Mouse (Mus musculus) telencephalon, adult 2 months (tissue): ENCODE measurements around the gene Ttyh2.
"Not testable (repeated sequence)": the region's sequence is repeated elsewhere in the genome, so short reads cannot be mapped to it uniquely, and the experiment has no call there.

ENCODE experiments used
- DNase-seq: peaks from one replicate; pipeline ENCODE4 v3.0.0-alpha.2; 2011; ENCODE audit warnings: low read depth, low spot score

Gene Ttyh2

DNA sequence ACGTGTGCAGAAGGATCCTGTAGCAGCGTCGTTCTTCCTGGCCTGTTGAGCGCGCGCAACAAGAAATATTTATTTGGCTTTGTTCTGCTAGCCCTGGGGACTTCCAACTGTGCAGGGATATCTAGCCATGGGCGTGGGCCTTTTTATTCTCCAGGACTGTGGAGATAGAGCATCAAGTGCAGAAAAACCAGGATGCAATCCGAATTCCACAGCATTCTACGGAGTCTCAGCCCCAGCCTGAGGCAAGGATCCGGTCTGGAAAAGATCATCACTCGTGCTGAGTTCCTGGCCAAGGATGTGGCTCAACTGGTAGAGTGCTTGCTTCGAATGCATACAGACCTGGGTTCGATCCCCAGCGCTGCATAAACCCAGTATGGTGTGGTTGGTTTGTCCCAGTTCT lies 13.1 kb upstream of the Ttyh2 start:
- no peak for DNase-seq

GRCm38 (mm10) chr11:114662746-114663362 lies 12.4 kb upstream of the Ttyh2 start:
- DNase-seq: no peak

GRCm38 (mm10) chr11:114664164-114664563 lies 11.1 kb upstream of the Ttyh2 start:
- DNase-seq: no peak

- DNase-seq: no peak
Measured at GRCm38 (mm10) chr11:114665463-114665862, 9.8 kb upstream of the Ttyh2 start.

- DNase-seq: no peak
Measured at GRCm38 (mm10) chr11:114666786-114667185, 8.4 kb upstream of the Ttyh2 start.

GRCm38 (mm10) chr11:114667236-114667931 lies 7.8 kb upstream of the Ttyh2 start:
- no peak for DNase-seq

- not testable (repeated sequence) for DNase-seq
Measured at GRCm38 (mm10) chr11:114667932-114668285, 7.3 kb upstream of the Ttyh2 start.

GRCm38 (mm10) chr11:114668301-114668710 lies 6.9 kb upstream of the Ttyh2 start, which contains the start of gene Rpl38:
TSS of gene Rpl38 (plus strand) at chr11:114668524.
- peak; percentile 97 for DNase-seq

DNA sequence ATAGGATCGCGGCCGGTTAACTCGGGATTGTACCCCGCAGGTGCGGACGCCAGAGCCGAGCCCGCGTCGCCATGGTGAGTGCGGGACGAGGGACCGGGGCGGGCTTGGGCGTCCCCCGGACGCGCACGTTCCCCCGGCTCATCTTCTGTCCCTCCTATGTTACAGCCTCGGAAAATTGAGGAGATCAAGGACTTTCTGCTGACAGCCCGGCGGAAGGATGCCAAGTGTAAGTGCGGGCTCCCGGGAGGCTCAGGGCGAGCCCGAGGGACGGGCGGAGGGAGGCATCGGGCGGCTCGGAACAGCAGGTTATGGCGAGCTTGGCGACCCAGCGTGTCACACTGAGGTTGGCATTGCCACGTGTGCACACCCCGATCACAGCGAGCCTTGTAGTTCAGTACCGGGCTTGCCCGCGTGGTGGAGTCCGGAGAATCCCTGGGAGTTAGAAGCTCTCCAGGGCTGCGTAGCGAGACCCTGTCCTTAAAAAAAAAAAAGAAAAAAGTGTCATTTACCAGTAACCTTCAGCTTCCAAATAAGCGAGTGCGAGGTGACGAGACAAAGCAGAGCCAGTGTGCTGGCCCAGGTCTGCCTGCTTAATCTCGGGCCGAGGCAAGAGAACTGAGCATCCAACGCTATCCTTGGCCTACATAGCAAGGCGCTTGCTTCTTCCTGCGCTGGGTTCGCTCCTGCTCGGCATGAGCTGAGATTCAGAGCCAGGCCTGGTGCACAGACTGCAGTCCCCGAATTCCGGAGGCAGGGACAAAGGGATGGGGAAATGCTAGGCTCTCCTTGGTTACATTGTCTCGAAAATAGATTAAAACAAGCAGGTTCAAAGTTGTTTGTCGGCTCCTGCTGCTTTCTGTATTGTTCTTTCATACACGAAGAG lies 6.2 kb upstream of the Ttyh2 start:
- peak; percentile 77 for DNase-seq

DNA sequence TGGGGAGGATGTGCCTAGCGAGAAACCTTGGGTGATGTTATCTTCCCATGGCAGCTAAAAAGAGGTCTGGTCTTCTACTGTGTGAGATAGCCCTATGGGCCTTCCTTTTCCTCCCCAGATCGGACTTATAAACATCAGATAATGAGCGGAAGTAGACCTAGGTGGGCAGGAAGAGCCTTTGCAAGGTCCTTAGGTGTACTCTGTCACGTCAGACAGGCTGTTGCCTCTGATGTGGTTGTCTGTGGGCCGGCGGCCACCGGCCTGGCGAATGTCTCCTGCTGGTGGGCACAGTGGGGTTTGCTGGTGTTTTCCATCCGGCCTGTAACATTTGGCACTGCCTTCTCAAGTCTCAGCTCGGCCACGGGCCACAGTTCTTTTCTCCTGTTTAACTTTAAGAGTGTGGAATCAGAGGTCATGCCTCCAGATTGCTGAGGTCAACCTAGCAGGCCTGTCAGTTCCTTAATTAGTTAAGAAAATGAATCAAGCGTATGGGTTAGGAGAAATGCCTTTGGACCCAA lies 5.5 kb upstream of the Ttyh2 start:
- no peak for DNase-seq

GRCm38 (mm10) chr11:114671147-114671546 lies 4.1 kb upstream of the Ttyh2 start:
- no peak for DNase-seq

DNA sequence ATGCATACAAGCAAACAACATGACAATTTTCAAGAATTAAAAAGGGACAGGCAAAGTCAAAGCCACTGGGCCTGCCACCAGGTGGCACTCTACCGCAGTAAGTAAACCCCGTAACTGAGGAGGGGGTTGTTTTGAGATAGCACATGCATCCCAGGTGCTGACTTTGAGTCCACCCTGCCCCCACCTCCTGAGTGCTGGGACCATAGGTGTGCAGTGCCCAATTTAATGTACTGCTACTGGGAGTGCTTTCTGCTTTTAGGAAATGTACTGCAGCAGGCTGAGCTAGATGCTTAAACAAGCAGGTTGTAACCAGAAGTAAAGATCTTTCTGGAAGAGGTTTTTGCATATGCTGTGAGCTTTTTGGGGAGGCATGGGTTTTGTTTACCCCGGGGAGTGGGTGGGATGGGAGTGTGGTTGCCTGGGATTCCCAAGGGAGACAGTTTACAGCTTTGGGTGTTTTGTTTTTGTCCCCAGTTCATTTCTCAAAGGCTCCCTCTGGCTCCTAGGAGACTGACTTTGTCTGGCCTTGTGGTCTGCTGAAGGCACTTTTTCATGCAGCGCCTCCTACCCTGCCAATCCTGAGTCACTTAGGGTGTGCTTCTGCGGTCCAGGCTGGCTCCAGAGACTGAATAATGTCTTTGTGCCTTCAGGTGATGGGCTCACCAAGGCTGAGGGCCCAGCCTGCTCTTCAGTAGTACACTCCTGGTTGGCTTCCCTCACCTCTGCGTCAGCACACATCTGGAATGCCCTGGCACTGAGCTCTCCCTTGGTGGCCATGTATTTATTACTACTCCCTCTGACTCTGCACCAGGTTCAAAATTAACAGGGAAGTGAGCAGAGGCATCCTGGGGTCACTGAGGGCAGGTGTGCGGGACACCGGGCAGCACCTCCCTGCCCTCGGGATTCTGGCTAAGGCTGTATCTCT lies 2.2 kb upstream of the Ttyh2 start:
- DNase-seq: no peak

- DNase-seq: no peak
Measured at GRCm38 (mm10) chr11:114673719-114674050, 1.5 kb upstream of the Ttyh2 start.

- no peak for DNase-seq
Measured at GRCm38 (mm10) chr11:114674180-114674579, 1.1 kb upstream of the Ttyh2 start.

GRCm38 (mm10) chr11:114674796-114675195 lies 435 bp upstream of the Ttyh2 start:
- not testable (repeated sequence) for DNase-seq

GRCm38 (mm10) chr11:114675826-114676401 lies 683 bp downstream of the Ttyh2 start:
- DNase-seq: no peak

- no peak for DNase-seq
Measured at GRCm38 (mm10) chr11:114676431-114676830, 1.2 kb downstream of the Ttyh2 start.

DNA sequence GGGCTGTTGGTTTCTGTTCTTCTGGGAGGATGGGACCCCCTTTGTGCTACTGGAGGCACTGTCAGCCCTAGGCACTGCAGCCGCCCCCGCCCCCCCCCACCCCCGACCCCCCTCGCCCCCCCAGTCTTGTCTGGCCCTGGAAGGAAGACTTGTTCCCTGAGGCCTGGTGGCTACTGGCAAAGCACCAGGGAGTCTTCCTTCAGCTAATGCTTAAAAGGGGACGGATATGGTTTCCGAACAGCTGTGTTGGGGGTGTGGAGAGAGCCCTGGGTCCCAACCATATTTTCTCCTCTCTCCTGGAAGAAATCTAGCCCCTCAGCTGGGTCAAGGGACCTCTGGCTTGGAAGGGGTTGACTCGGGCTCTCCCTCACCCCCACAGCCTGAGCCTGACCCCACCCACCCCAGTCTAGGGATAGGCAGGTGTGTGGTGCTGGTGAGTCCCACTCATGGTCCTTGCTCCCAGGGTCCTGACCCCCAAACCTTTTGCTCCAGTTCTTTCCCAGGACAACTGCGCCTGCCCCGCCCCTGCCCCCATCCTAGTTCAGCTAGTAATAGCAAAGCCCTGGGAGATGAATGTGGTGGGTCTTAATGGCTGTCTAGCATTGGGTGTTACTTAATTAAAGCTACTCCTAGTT lies 1.8 kb downstream of the Ttyh2 start:
- no peak for DNase-seq

DNA sequence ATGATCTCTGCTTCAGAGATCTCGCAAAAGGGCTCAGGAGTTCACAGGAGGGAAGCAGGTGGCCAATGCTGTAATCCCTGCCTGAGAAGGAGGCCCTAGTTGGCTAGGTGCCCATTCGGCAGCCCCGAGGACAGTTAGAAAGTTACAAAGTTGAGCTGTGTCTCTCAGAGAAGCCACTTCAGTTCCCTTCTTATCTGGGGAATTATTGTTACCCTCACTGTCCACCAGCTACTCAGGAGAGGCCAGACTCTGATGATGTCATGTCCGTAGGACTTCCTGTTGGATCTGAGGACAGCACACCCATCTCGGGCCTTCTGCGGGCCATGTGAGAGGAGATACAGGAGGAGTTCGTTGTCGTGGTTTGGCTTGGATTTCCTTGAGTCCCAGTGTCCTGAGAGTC lies 4.4 kb downstream of the Ttyh2 start:
- no peak for DNase-seq

DNA sequence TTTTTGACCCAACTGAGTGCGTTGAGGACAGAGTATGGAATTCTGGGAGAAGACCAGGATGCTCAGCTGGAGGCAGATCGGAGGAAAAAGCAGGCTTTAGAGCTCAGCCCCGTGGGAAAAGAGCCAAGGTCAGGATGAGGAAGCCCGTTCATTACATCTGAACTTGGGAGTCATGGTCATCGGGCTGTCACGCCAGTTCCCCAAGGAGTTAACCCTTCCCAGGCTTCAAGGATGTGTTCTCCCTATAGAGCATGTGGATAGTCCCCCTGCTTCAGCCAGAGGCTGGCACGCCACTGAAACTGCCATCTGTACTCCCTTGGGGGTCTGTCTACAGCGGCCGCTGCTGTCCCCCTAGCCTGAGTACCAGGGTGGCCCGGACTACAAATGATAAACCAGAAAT lies 5.1 kb downstream of the Ttyh2 start:
- DNase-seq: no peak
